In the genomic region with DNA sequence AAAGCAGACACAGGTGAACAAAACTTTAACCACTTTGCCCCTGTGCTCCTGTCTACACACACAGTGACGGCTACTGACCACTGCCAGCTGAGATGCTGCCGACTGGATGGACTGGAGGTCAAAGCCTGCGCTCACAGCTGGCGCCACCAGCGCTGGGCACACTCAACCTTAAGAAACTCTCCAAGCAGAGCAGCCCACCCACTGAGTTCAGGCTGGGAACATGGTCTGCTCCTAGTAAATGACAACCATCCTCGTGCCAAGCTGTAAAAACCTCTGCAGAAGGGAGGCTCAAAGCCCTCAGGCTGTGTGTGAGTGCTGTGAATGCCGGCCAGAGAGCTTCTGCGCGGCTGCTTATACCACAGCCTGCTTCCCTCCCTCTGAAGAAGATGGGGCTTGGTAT, we compare ENCODE assay signal across 28 mouse cellular contexts. TPM values are rescaled to one million over a fixed set of nuclear protein-coding genes. Genes with fewer than 3 reads are reported as not detected.
DNase-seq lines count a peak whose midpoint lies in the region; ATAC-seq and TF ChIP-seq lines count a peak whose summit lies in the region.
"Had no signal": no experiment of that assay in that cellular context is flagged by ENCODE, and none has a peak within 500 bp of the region (broad histone marks: within the 10 kb centered on the region; RNA-seq: fewer than 3 reads in every experiment).

No protein-coding gene starts in this region.

- no peak overlapping the region for H3K9ac ChIP-seq in forebrain, postnatal 0 days
- H3K9ac ChIP-seq in midbrain, postnatal 0 days (replicated peaks; ENCODE audit: low read length, poor library complexity, severe bottlenecking), result no peak overlapping the region
- H3K9ac ChIP-seq in midbrain, embryonic 15.5 days, result no peak overlapping the region
- H3K9ac ChIP-seq: embryonic facial prominence, embryonic 12.5 days; forebrain, embryonic 15.5 days; intestine, embryonic 15.5 days; kidney, embryonic 15.5 days; limb, embryonic 13.5 days; liver, embryonic 14.5 days; stomach, embryonic 15.5 days had no signal

- ATAC-seq in forebrain, postnatal 0 days, result peak; percentile 47
- ATAC-seq in midbrain, postnatal 0 days (ENCODE audit: low FRiP score), result no peak
- ATAC-seq in midbrain, embryonic 15.5 days (replicated peaks), result no peak
- ATAC-seq: forebrain, embryonic 15.5 days; hindbrain, embryonic 16.5 days; intestine, embryonic 15.5 days; Patski had no signal

- H3K27me3 ChIP-seq in forebrain, postnatal 0 days (ENCODE audit: insufficient read depth, low read length), result no peaks in the 10 kb centered on the region
- no peaks in the 10 kb centered on the region for H3K27me3 ChIP-seq in forebrain, embryonic 10.5 days (ENCODE audit: poor library complexity, severe bottlenecking)
- no peaks in the 10 kb centered on the region for H3K27me3 ChIP-seq in midbrain, postnatal 0 days (ENCODE audit: insufficient read depth, low read length)
- H3K27me3 ChIP-seq in midbrain, embryonic 15.5 days (replicated peaks), result no peaks in the 10 kb centered on the region
- H3K27me3 ChIP-seq in thymus, adult 2 months (ENCODE audit: control insufficient read depth, insufficient read depth, low read length), result no peaks in the 10 kb centered on the region
- H3K27me3 ChIP-seq: embryonic facial prominence, embryonic 12.5 days; forebrain, embryonic 15.5 days; intestine, embryonic 15.5 days; kidney, embryonic 15.5 days; limb, embryonic 13.5 days; Patski; stomach, embryonic 15.5 days had no signal

- no peak overlapping the region for H3K27ac ChIP-seq in forebrain, postnatal 0 days (ENCODE audit: low read depth, low read length)
- H3K27ac ChIP-seq in forebrain, embryonic 10.5 days, result no peak overlapping the region
- no peak overlapping the region for H3K27ac ChIP-seq in midbrain, postnatal 0 days (ENCODE audit: low read depth, low read length)
- H3K27ac ChIP-seq in midbrain, embryonic 15.5 days, result no peak overlapping the region
- no peak overlapping the region for H3K27ac ChIP-seq in thymus, adult 2 months (ENCODE audit: control insufficient read depth, insufficient read depth, low read length)
- H3K27ac ChIP-seq: embryonic facial prominence, embryonic 12.5 days; forebrain, embryonic 15.5 days; hindbrain, embryonic 10.5 days; intestine, embryonic 15.5 days; kidney, embryonic 15.5 days; limb, embryonic 13.5 days; liver, embryonic 14.5 days; macrophage; stomach, embryonic 15.5 days had no signal

- H3K9me3 ChIP-seq in forebrain, postnatal 0 days (ENCODE audit: low read length), result no peaks in the 10 kb centered on the region
- H3K9me3 ChIP-seq in forebrain, embryonic 10.5 days, result no peaks in the 10 kb centered on the region
- no peaks in the 10 kb centered on the region for H3K9me3 ChIP-seq in midbrain, postnatal 0 days (ENCODE audit: low read length)
- no peaks in the 10 kb centered on the region for H3K9me3 ChIP-seq in midbrain, embryonic 15.5 days
- H3K9me3 ChIP-seq: embryonic facial prominence, embryonic 12.5 days; forebrain, embryonic 15.5 days; hindbrain, embryonic 10.5 days; intestine, embryonic 15.5 days; kidney, embryonic 15.5 days; limb, embryonic 13.5 days; stomach, embryonic 15.5 days had no signal

- no peak for TF ChIP-seq POLR2A in brain, embryonic 14.5 days (IDR thresholded peaks at IDR 0.05; ENCODE audit: borderline replicate concordance, extremely low read depth, insufficient read depth, insufficient read length, poor library complexity, severe bottlenecking)
- TF ChIP-seq POLR2A in thymus, adult 2 months (IDR thresholded peaks at IDR 0.05; ENCODE audit: control insufficient read depth, extremely low read depth, insufficient read depth, low read length, poor library complexity), result no peak

- peaks cover 42% of the 10 kb centered on the region for H3K36me3 ChIP-seq in forebrain, postnatal 0 days (ENCODE audit: insufficient read depth)
- peaks cover 100% of the 10 kb centered on the region for H3K36me3 ChIP-seq in forebrain, embryonic 10.5 days (replicated peaks)
- peaks cover 48% of the 10 kb centered on the region for H3K36me3 ChIP-seq in midbrain, postnatal 0 days (ENCODE audit: insufficient read depth, low read length)
- peaks cover 44% of the 10 kb centered on the region for H3K36me3 ChIP-seq in midbrain, embryonic 15.5 days (replicated peaks)
- H3K36me3 ChIP-seq in thymus, adult 2 months (ENCODE audit: control insufficient read depth, insufficient read depth, low read length), result peaks cover 61% of the 10 kb centered on the region

- H3K4me3 ChIP-seq in forebrain, postnatal 0 days (ENCODE audit: low read depth, low read length), result no peak overlapping the region
- H3K4me3 ChIP-seq in forebrain, embryonic 10.5 days, result no peak overlapping the region
- no peak overlapping the region for H3K4me3 ChIP-seq in midbrain, postnatal 0 days (ENCODE audit: low read depth, low read length)
- H3K4me3 ChIP-seq in midbrain, embryonic 15.5 days, result no peak overlapping the region
- H3K4me3 ChIP-seq in thymus, adult 2 months (ENCODE audit: control insufficient read depth, insufficient read depth, low read length), result no peak overlapping the region
- H3K4me3 ChIP-seq: embryonic facial prominence, embryonic 12.5 days; forebrain, embryonic 15.5 days; hindbrain, embryonic 10.5 days; intestine, embryonic 15.5 days; kidney, embryonic 15.5 days; limb, embryonic 13.5 days; stomach, embryonic 15.5 days had no signal

- no peak for TF ChIP-seq CTCF in forebrain, postnatal 0 days (IDR thresholded peaks at IDR 0.05; ENCODE audit: low read depth)
- TF ChIP-seq CTCF in midbrain, postnatal 0 days (IDR thresholded peaks at IDR 0.05), result no peak
- no peak for TF ChIP-seq CTCF in brain, embryonic 14.5 days (IDR thresholded peaks at IDR 0.05; ENCODE audit: borderline replicate concordance, extremely low read depth, insufficient read depth, insufficient read length)
- TF ChIP-seq CTCF in thymus, adult 2 months (IDR thresholded peaks at IDR 0.05; ENCODE audit: borderline replicate concordance, control insufficient read depth, extremely low read depth, insufficient read depth, low read length, poor library complexity), result no peak

- 49% methylated on average over 9 of the region's 9 CpGs for WGBS in forebrain, postnatal 0 days
- whole genome bisulfite sequencing in forebrain, embryonic 10.5 days, result 73% methylated on average over 9 of the region's 9 CpGs
- 52% methylated on average over 9 of the region's 9 CpGs for WGBS in midbrain, postnatal 0 days
- WGBS in midbrain, embryonic 15.5 days, result 63% methylated on average over 9 of the region's 9 CpGs
- 85% methylated on average over 9 of the region's 9 CpGs for WGBS in thymus, adult 2 months

- H3K4me1 ChIP-seq in forebrain, postnatal 0 days (ENCODE audit: insufficient read depth), result no peaks in the 10 kb centered on the region
- H3K4me1 ChIP-seq in forebrain, embryonic 10.5 days, result peaks cover 8% of the 10 kb centered on the region
- no peaks in the 10 kb centered on the region for H3K4me1 ChIP-seq in midbrain, postnatal 0 days (ENCODE audit: insufficient read depth, low read length)
- H3K4me1 ChIP-seq in midbrain, embryonic 15.5 days, result peaks cover 14% of the 10 kb centered on the region; the same call in 1 of the 2 replicates
- H3K4me1 ChIP-seq in thymus, adult 2 months (replicated peaks; ENCODE audit: control insufficient read depth, insufficient read depth, low read length), result no peaks in the 10 kb centered on the region
- H3K4me1 ChIP-seq: embryonic facial prominence, embryonic 12.5 days; hindbrain, embryonic 10.5 days; intestine, embryonic 15.5 days; kidney, embryonic 15.5 days; stomach, embryonic 15.5 days had no signal

- DNase-seq in forebrain, postnatal 0 days, result no peak
- DNase-seq in forebrain, embryonic 10.5 days (ENCODE audit: extremely low spot score, low spot score), result no peak
- peak; percentile 16 to 43 for DNase-seq in kidney, postnatal 36 days
- no peak for DNase-seq in kidney, adult 8-10 months
- peak; percentile 35 for DNase-seq in midbrain, postnatal 0 days (ENCODE audit: low spot score)
- DNase-seq in brain, embryonic 14.5 days (ENCODE audit: low read depth), result peak; percentile 19
- DNase-seq in thymus, adult 2 months, result no peak
- DNase-seq: adrenal gland, postnatal 14 days; gastrocnemius, postnatal 14 days; heart, postnatal 14 days; layer of hippocampus, adult 9-11 months; lung, adult 2 months; lung, postnatal 10 days; midbrain, embryonic 14.5 days; right cerebral cortex, postnatal 14 days; thymus, postnatal 14 days had no signal

- no peak overlapping the region for H3K4me2 ChIP-seq in forebrain, postnatal 0 days (ENCODE audit: low read depth)
- no peak overlapping the region for H3K4me2 ChIP-seq in midbrain, postnatal 0 days (ENCODE audit: low read depth, low read length, poor library complexity, severe bottlenecking)
- no peak overlapping the region for H3K4me2 ChIP-seq in midbrain, embryonic 15.5 days
- H3K4me2 ChIP-seq: embryonic facial prominence, embryonic 12.5 days; forebrain, embryonic 15.5 days; intestine, embryonic 15.5 days; kidney, embryonic 15.5 days; limb, embryonic 13.5 days; stomach, embryonic 15.5 days had no signal

RNA-seq across cellular contexts. Expression of a gene that starts 16.8 kb away (rescaled TPM):
- 56.8 and 63.6 TPM in 2 replicates for total RNA-seq in forebrain, postnatal 0 days (2014; rRNA removed)
- 10.6 and 13.0 TPM in 2 replicates for polyA plus RNA-seq in forebrain, postnatal 0 days (2015; fragmentation: Nextera tagmentation; extraction: Ambion mirVana)
- 21.7 and 22.7 TPM in 2 replicates for polyA plus RNA-seq in forebrain, embryonic 10.5 days (2016; fragmentation: Nextera tagmentation; extraction: Ambion mirVana)
- 42.2 and 51.4 TPM in 2 replicates for total RNA-seq in midbrain, postnatal 0 days (2014; rRNA removed)
- polyA plus RNA-seq in midbrain, postnatal 0 days (2015; fragmentation: Nextera tagmentation; extraction: Ambion mirVana), result 9.7 and 11.7 TPM in 2 replicates
- polyA plus RNA-seq in midbrain, embryonic 15.5 days (2015; fragmentation: Nextera tagmentation; extraction: Ambion mirVana), result 20.8 and 21.1 TPM in 2 replicates
- polyA plus RNA-seq in brain, embryonic 14.5 days (2012; rRNA removed), result 22.7 and 35.9 TPM in 2 replicates
- 35.8 and 38.4 TPM in 2 replicates for polyA plus RNA-seq in thymus, adult 2 months (2012; rRNA removed)

RNA-seq across cellular contexts. Expression of a gene that starts 34.2 kb away (rescaled TPM):
- 21.8 and 28.7 TPM in 2 replicates for total RNA-seq in forebrain, postnatal 0 days (2014; rRNA removed)
- 4.0 and 6.1 TPM in 2 replicates for polyA plus RNA-seq in forebrain, postnatal 0 days (2015; fragmentation: Nextera tagmentation; extraction: Ambion mirVana)
- polyA plus RNA-seq in forebrain, embryonic 10.5 days (2016; fragmentation: Nextera tagmentation; extraction: Ambion mirVana), result 39.6 and 40.3 TPM in 2 replicates
- total RNA-seq in midbrain, postnatal 0 days (2014; rRNA removed), result 19.2 and 20.7 TPM in 2 replicates
- 4.3 and 4.5 TPM in 2 replicates for polyA plus RNA-seq in midbrain, postnatal 0 days (2015; fragmentation: Nextera tagmentation; extraction: Ambion mirVana)
- polyA plus RNA-seq in midbrain, embryonic 15.5 days (2015; fragmentation: Nextera tagmentation; extraction: Ambion mirVana), result 17.7 and 19.0 TPM in 2 replicates
- 16.5 and 25.7 TPM in 2 replicates for polyA plus RNA-seq in brain, embryonic 14.5 days (2012; rRNA removed)
- polyA plus RNA-seq in thymus, adult 2 months (2012; rRNA removed), result 36.6 and 41.3 TPM in 2 replicates

Comparison
In these comparisons a context has a peak if more than half of its experiments do, and no peak if none do; other contexts are left out.
1. DNase-seq: peak in kidney, postnatal 36 days (2 of 2), midbrain, postnatal 0 days (single experiment) and brain, embryonic 14.5 days (single experiment); none in forebrain, postnatal 0 days (single experiment), forebrain, embryonic 10.5 days (single experiment), kidney, adult 8-10 months (0 of 2) and thymus, adult 2 months (single experiment).